Mouse (Mus musculus) forebrain, embryonic 16.5 days (tissue): ENCODE results near the gene Pigb. TPM values are rescaled to one million over a fixed set of nuclear protein-coding genes. Genes with fewer than 3 reads are reported as not detected.

ENCODE experiments used
- ATAC-seq: fragments of 200-750 bp; cut with Nextera tagmentation; 2 replicates; pipeline ENCODE4 v1.8.0; 2017; ENCODE audit warnings: mild to moderate bottlenecking, moderate library complexity
- H3K27ac ChIP-seq: fragments of 300-500 bp; sonication (generic); 2 replicates; pipeline ENCODE4 v1.5.1; 2014; ENCODE audit warnings: low read length, control low read depth
- H3K27me3 ChIP-seq: fragments of 300-500 bp; sonication (generic); replicated peaks from 2 replicates; pipeline ENCODE4 v1.6.1; 2014; ENCODE audit warnings: low read length; ENCODE audit not compliant: control insufficient read depth, insufficient read depth
- H3K36me3 ChIP-seq: fragments of 300-500 bp; sonication (generic); 2 replicates; pipeline ENCODE4 v1.6.1; 2014; ENCODE audit not compliant: control insufficient read depth, insufficient read depth
- H3K4me1 ChIP-seq: fragments of 300-500 bp; sonication (generic); replicated peaks from 2 replicates; pipeline ENCODE4 v1.6.1; 2014; ENCODE audit warnings: low read length; ENCODE audit not compliant: control insufficient read depth, insufficient read depth
- H3K4me2 ChIP-seq: fragments of 300-500 bp; sonication (generic); 2 replicates; pipeline ENCODE4 v1.6.1; 2014; ENCODE audit warnings: mild to moderate bottlenecking, low read length, control low read depth
- H3K4me3 ChIP-seq: fragments of 300-500 bp; sonication (generic); replicated peaks from 2 replicates; pipeline ENCODE4 v1.5.1; 2014; ENCODE audit warnings: mild to moderate bottlenecking, low read length, control low read depth
- H3K9ac ChIP-seq: fragments of 300-500 bp; sonication (generic); replicated peaks from 2 replicates; pipeline ENCODE4 v1.6.1; 2014; ENCODE audit warnings: low read depth, low read length, control low read depth
- H3K9me3 ChIP-seq: fragments of 300-500 bp; sonication (generic); 2 replicates; pipeline ENCODE4 v1.6.1; 2016; ENCODE audit warnings: low read length; ENCODE audit not compliant: control insufficient read depth
- WGBS: fragments of 180-500 bp; shearing (Covaris S2); extraction: QIAGEN DNeasy Blood & Tissue Kit; methylation state at CpG from one replicate; pipeline ENCODE4 v1.1.7; 2014; 5-methylcytosine and 5-hydroxymethylcytosine counted together
- microRNA-seq: library from miRNA; unstranded; fragments of <30 nt; microRNA quantifications from one replicate; pipeline ENCODE4, GENCODE M21; 2017
- polyA plus RNA-seq: library from polyadenylated mRNA; unstranded; fragments of >200 nt; fragmentation: Nextera tagmentation; extraction: Ambion mirVana; gene quantifications from 2 replicates; pipeline ENCODE4 v1.2.1, GENCODE M21; 2015

Pigb gene
- polyA plus RNA-seq, 1 experiment from 2014 or later, result 14.3 TPM

- H3K9ac ChIP-seq, result no peak overlapping the region
- no peaks in the 10 kb centered on the region for H3K36me3 ChIP-seq
- WGBS, result 78% methylated on average over 15 of the region's 15 CpGs
- peaks cover 8% of the 10 kb centered on the region for H3K4me1 ChIP-seq
- H3K27me3 ChIP-seq, result no peaks in the 10 kb centered on the region
- no peaks in the 10 kb centered on the region for H3K9me3 ChIP-seq
- ATAC-seq, result no peak
- no peak overlapping the region for H3K4me3 ChIP-seq
- H3K27ac ChIP-seq, result no peak overlapping the region
- H3K4me2 ChIP-seq, result no peak overlapping the region
These were observed 78.2 kb downstream of the Pigb start for GRCm38 (mm10) chr9:72961959-72962358.

- Histone ChIP-seq H3K9me3 (no peaks in the 10 kb centered on the region), H3K4me2 (no peak overlapping the region), H3K9ac (no peak overlapping the region), H3K27me3 (no peaks in the 10 kb centered on the region), H3K4me3 (no peak overlapping the region), H3K36me3 (no peaks in the 10 kb centered on the region), H3K27ac (no peak overlapping the region), H3K4me1 (peaks cover 8% of the 10 kb centered on the region)
- ATAC-seq, result no peak
- 76% methylated on average over 8 of the region's 8 CpGs for WGBS
These were observed 78.8 kb downstream of the Pigb start for GRCm38 (mm10) chr9:72961346-72961745.

- peak; percentile 96 for ATAC-seq
- peak within 1 kb of the TSS; percentile 67 for H3K9ac ChIP-seq
- H3K27ac ChIP-seq, result peak within 1 kb of the TSS; percentile 50
- peak within 1 kb of the TSS; percentile 82 for H3K4me3 ChIP-seq
- H3K4me2 ChIP-seq, result peak within 1 kb of the TSS; percentile 80
- H3K4me1 ChIP-seq, result peaks cover 8% of the 10 kb centered on the region
- no peaks in the 10 kb centered on the region for H3K36me3 ChIP-seq
- no peaks in the 10 kb centered on the region for H3K27me3 ChIP-seq
- no peaks in the 10 kb centered on the region for H3K9me3 ChIP-seq
- WGBS, result 2% methylated on average over 43 of the region's 43 CpGs
These were observed 81.4 kb downstream of the Pigb start, which contains the start of the genes Dyx1c1 and Gm44503 for GRCm38 (mm10) chr9:72958521-72959450. Gene Dyx1c1, plus strand, starts transcription at chr9:72958785. Gene Gm44503, plus strand, starts transcription at chr9:72958852.

Small RNAs within 50 kb of the gene (microRNA-seq; reads per million reads assigned to microRNA genes)
- not detected for gene Gm27353

Other genes starting within 250 kb of the Pigb start
- 0.19 and 0.21 TPM in 2 replicates for gene Prtg, start 233.5 kb downstream of the Pigb start, polyA plus RNA-seq
- 14.3 and 15.1 TPM in 2 replicates for gene Pygo1, start 114.7 kb downstream of the Pigb start, polyA plus RNA-seq
- gene Dyx1c1, start 81.6 kb downstream of the Pigb start, polyA plus RNA-seq, result 1.7 and 1.8 TPM in 2 replicates
- gene Gm44503, start 81.5 kb downstream of the Pigb start, polyA plus RNA-seq, result not detected in 2 replicates
- gene Ccpg1os, start 55.0 kb downstream of the Pigb start, polyA plus RNA-seq, result 19.1 and 22.4 TPM in 2 replicates
- 56.7 and 58.2 TPM in 2 replicates for gene Ccpg1, start 54.9 kb downstream of the Pigb start, polyA plus RNA-seq
- gene Rab27a, start 4.5 kb upstream of the Pigb start, polyA plus RNA-seq, result 1.2 and 1.9 TPM in 2 replicates
- gene Khdc3, start 61.5 kb upstream of the Pigb start, polyA plus RNA-seq, result not detected in 2 replicates
- not detected in 2 replicates for gene Gm20509, start 62.1 kb upstream of the Pigb start, polyA plus RNA-seq
- 118 and 134 TPM in 2 replicates for gene Rsl24d1, start 73.0 kb upstream of the Pigb start, polyA plus RNA-seq